Mouse (Mus musculus) heart, postnatal 0 days (tissue): Measurements from ENCODE around the gene Pdcl.

ENCODE experiments used
- CTCF ChIP-seq: IDR thresholded peaks from 2 replicates; pipeline ENCODE4 v1.5.1; 2016; ENCODE audit warnings: antibody characterized with exemption, control low read depth, low read depth
- EP300 ChIP-seq: IDR thresholded peaks from 2 replicates; pipeline ENCODE4 v1.6.1; 2016; ENCODE audit warnings: antibody characterized with exemption, low read depth

- TF ChIP-seq CTCF (no peak), EP300 (no peak)
Observed at GRCm38 (mm10) chr2:37370651-37371050, 11.5 kb upstream of the Pdcl start.
